Mouse (Mus musculus) heart, adult 2 months (tissue): ENCODE measurements at regions not wholly inside any gene's neighbourhood (a gene's known extent, or its start where the extent isn't known, plus 50 kb on each side); places are given as distances from the start of the nearest gene placed in this dataset.

Source experiments
- DNase-seq, 2 experiments: peaks; one replicate each; pipeline ENCODE4 v3.0.0; 2021
- H3K27ac ChIP-seq: fragments of 200-600 bp; 2 replicates; pipeline ENCODE4 v1.8.1; 2022
- H3K27me3 ChIP-seq: fragments of 200-500 bp; 2 replicates; pipeline ENCODE4 v1.6.1; 2012; ENCODE audit warnings: mild to moderate bottlenecking, low read length, inconsistent platforms, mixed read lengths; ENCODE audit not compliant: control insufficient read depth, insufficient read depth
- H3K36me3 ChIP-seq: fragments of 200-500 bp; 2 replicates; pipeline ENCODE4 v1.6.1; 2012; ENCODE audit warnings: low read length, inconsistent platforms; ENCODE audit not compliant: control insufficient read depth, insufficient read depth
- H3K4me1 ChIP-seq: fragments of 200-500 bp; 2 replicates; pipeline ENCODE4 v1.6.1; 2011; ENCODE audit warnings: low read length; ENCODE audit not compliant: control insufficient read depth, insufficient read depth
- H3K4me3 ChIP-seq: fragments of 200-600 bp; 2 replicates; pipeline ENCODE4 v1.8.1; 2022
- H3K79me2 ChIP-seq: fragments of 200-500 bp; replicated peaks from 2 replicates; pipeline ENCODE4 v1.6.1; 2012; ENCODE audit warnings: mild to moderate bottlenecking, inconsistent platforms, low read length, moderate library complexity, mixed read lengths; ENCODE audit not compliant: control insufficient read depth, insufficient read depth
- H3K9ac ChIP-seq: fragments of 200-500 bp; 2 replicates; pipeline ENCODE4 v1.6.1; 2012; ENCODE audit warnings: low read depth, mild to moderate bottlenecking, control low read depth, inconsistent platforms, low read length, mixed read lengths
- CTCF ChIP-seq: fragments of 200-600 bp; IDR thresholded peaks from 2 replicates; pipeline ENCODE4 v1.8.1; 2022; ENCODE audit warnings: antibody characterized with exemption, mild to moderate bottlenecking, moderate library complexity
- EP300 ChIP-seq: fragments of 200-500 bp; IDR thresholded peaks from 2 replicates; pipeline ENCODE4 v1.6.1; 2011; ENCODE audit warnings: low read depth, low read length, control low read depth; ENCODE audit not compliant: insufficient read depth
- POLR2A ChIP-seq: fragments of 200-500 bp; IDR thresholded peaks from 2 replicates; pipeline ENCODE4 v1.6.1; 2011; ENCODE audit warnings: mild to moderate bottlenecking, low read depth, low read length, control low read depth; ENCODE audit not compliant: insufficient read depth
- WGBS: fragments of 180-500 bp; shearing (Covaris S2); methylation state at CpG from one replicate; pipeline ENCODE4 v1.1.7; 2018; 5-methylcytosine and 5-hydroxymethylcytosine counted together
- intact Hi-C: fragments of 180-260 bp; cut with DNase I; formaldehyde crosslinking; loops from one replicate; pipeline ENCODE4 v1.15.1; 2025

- 22% methylated on average over 2 of the region's 2 CpGs for WGBS
- Histone ChIP-seq H3K27ac (no peak overlapping the region), H3K9ac (no peak overlapping the region), H3K36me3 (no peaks in the 10 kb centered on the region), H3K27me3 (no peaks in the 10 kb centered on the region), H3K4me3 (no peak overlapping the region), H3K79me2 (no peaks in the 10 kb centered on the region), H3K4me1 (no peaks in the 10 kb centered on the region)
- DNase-seq: no peak
- TF ChIP-seq POLR2A (no peak), CTCF (no peak), EP300 (no peak)
- intact Hi-C loops: no loop called here
These were observed 132.6 kb upstream of the Gnaz start for GRCm38 (mm10) chr10:74834359-74834758.

GRCm38 (mm10) chr10:74848372-74848771, 118.6 kb upstream of the Gnaz start:
- Histone ChIP-seq H3K27ac (no peak overlapping the region), H3K36me3 (no peaks in the 10 kb centered on the region), H3K27me3 (no peaks in the 10 kb centered on the region), H3K79me2 (no peaks in the 10 kb centered on the region), H3K9ac (no peak overlapping the region), H3K4me3 (no peak overlapping the region), H3K4me1 (no peaks in the 10 kb centered on the region)
- peak; percentile 72 for TF ChIP-seq CTCF
- no peak for TF ChIP-seq EP300
- DNase-seq: peak; percentile 6 to 20
- 8% methylated on average over 7 of the region's 7 CpGs for WGBS
- intact Hi-C loops: no loop called here

- intact Hi-C loops: no loop called here
- Histone ChIP-seq H3K36me3 (no peaks in the 10 kb centered on the region), H3K4me3 (no peak overlapping the region), H3K27ac (no peak overlapping the region), H3K4me1 (no peaks in the 10 kb centered on the region), H3K9ac (no peak overlapping the region), H3K79me2 (no peaks in the 10 kb centered on the region), H3K27me3 (no peaks in the 10 kb centered on the region)
- 43% methylated on average over 4 of the region's 4 CpGs for WGBS
- DNase-seq: no peak
- TF ChIP-seq POLR2A: no peak
- no peak for TF ChIP-seq EP300
- no peak for TF ChIP-seq CTCF
These were observed 111.8 kb upstream of the Gnaz start for GRCm38 (mm10) chr10:74854991-74855664.
